Mouse (Mus musculus): ENCODE measurements at regions not wholly inside any gene's neighbourhood (a gene's known extent, or its start where the extent isn't known, plus 50 kb on each side); places are given as distances from the start of the nearest gene placed in this dataset.

GRCm38 (mm10) chr9:60993661-60994060 lies 199.3 kb downstream of the Uaca start:
- no peak for ATAC-seq (replicated peaks; ENCODE audit: low FRiP score, poor library complexity, severe bottlenecking)

GRCm38 (mm10) chr9:60995096-60995495 lies 200.8 kb downstream of the Uaca start:
- no peak for ATAC-seq (replicated peaks; ENCODE audit: low FRiP score, poor library complexity, severe bottlenecking)

- no peak for ATAC-seq (replicated peaks; ENCODE audit: low FRiP score, poor library complexity, severe bottlenecking)
Observed at GRCm38 (mm10) chr9:60998086-60998785, 203.9 kb downstream of the Uaca start.

GRCm38 (mm10) chr9:60999001-60999529 lies 204.7 kb downstream of the Uaca start:
- no peak for ATAC-seq (replicated peaks; ENCODE audit: low FRiP score, poor library complexity, severe bottlenecking)

- ATAC-seq (replicated peaks; ENCODE audit: low FRiP score, poor library complexity, severe bottlenecking) = no peak
Observed at GRCm38 (mm10) chr9:61000232-61000631, 205.9 kb downstream of the Uaca start.

- ATAC-seq (replicated peaks; ENCODE audit: low FRiP score, poor library complexity, severe bottlenecking) = no peak
Observed at GRCm38 (mm10) chr9:61002572-61002971, 208.2 kb downstream of the Uaca start.

- no peak for ATAC-seq (replicated peaks; ENCODE audit: low FRiP score, poor library complexity, severe bottlenecking)
Observed at GRCm38 (mm10) chr9:61008446-61008845, 214.1 kb downstream of the Uaca start.

GRCm38 (mm10) chr9:61011066-61011465 lies 216.7 kb downstream of the Uaca start:
- ATAC-seq (replicated peaks; ENCODE audit: low FRiP score, poor library complexity, severe bottlenecking) = no peak

- ATAC-seq (replicated peaks; ENCODE audit: low FRiP score, poor library complexity, severe bottlenecking) = no peak
Observed at GRCm38 (mm10) chr9:61012771-61013540, 218.6 kb downstream of the Uaca start.

GRCm38 (mm10) chr9:61014151-61014550 lies 219.8 kb downstream of the Uaca start:
- ATAC-seq (replicated peaks; ENCODE audit: low FRiP score, poor library complexity, severe bottlenecking) = no peak

- ATAC-seq (replicated peaks; ENCODE audit: low FRiP score, poor library complexity, severe bottlenecking) = no peak
Observed at GRCm38 (mm10) chr9:61015374-61015890, 221.1 kb downstream of the Uaca start.

- ATAC-seq (replicated peaks; ENCODE audit: low FRiP score, poor library complexity, severe bottlenecking) = no peak
Observed at GRCm38 (mm10) chr9:61016673-61017072, 222.3 kb downstream of the Uaca start.

GRCm38 (mm10) chr9:61019938-61020337 lies 225.6 kb downstream of the Uaca start:
- ATAC-seq (replicated peaks; ENCODE audit: low FRiP score, poor library complexity, severe bottlenecking) = no peak

- no peak for ATAC-seq (replicated peaks; ENCODE audit: low FRiP score, poor library complexity, severe bottlenecking)
Observed at GRCm38 (mm10) chr9:61021810-61022209, 227.5 kb downstream of the Uaca start.

GRCm38 (mm10) chr9:61022371-61023026 lies 228.2 kb downstream of the Uaca start:
- no peak for ATAC-seq (replicated peaks; ENCODE audit: low FRiP score, poor library complexity, severe bottlenecking)

GRCm38 (mm10) chr9:61025341-61025740 lies 231.0 kb downstream of the Uaca start:
- no peak for ATAC-seq (replicated peaks; ENCODE audit: low FRiP score, poor library complexity, severe bottlenecking)

- ATAC-seq (replicated peaks; ENCODE audit: low FRiP score, poor library complexity, severe bottlenecking) = no peak
Observed at GRCm38 (mm10) chr9:61028775-61029401, 234.5 kb downstream of the Uaca start.

- no peak for ATAC-seq (replicated peaks; ENCODE audit: low FRiP score, poor library complexity, severe bottlenecking)
Observed at GRCm38 (mm10) chr9:61031699-61032447, 237.5 kb downstream of the Uaca start.

Data from erythroid progenitor cell, adult 5-6 weeks (primary cell).